In the genomic region with DNA sequence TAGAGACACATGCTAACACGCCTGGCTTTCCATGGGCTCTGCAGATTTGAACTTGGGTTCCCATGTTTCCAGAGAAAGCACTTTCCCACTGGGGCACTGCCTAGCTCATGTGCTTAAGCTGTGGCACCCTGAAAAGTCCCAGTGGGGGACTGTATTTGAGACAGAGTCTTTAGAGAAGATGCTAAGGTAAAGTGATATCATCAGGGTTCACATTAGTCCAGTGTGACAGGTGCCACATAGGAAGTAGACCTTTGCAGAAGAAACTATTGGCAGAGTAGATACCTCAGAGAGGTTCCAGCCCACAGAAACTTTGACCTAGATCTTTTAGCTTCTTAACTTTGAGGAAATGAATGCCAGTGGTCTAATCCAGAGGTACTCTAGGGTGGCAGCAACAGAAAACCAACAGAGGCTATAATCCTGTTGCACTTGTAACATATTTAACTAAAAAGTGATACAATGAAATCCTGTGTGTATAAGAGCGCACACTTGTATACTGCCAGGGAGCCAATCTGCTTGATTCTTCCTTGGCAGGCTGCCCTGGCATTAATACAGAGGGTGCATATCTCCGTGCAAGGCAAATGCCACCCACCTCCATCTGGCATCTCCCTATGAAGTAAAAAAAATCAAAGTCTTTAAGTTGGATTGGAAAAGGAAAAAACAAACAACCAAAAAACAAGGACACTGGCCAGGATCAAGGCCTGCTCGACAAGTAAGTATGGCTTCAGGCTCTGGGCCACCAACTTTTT, we compare ENCODE assay signal across 11 mouse cellular contexts.
DNase-seq lines count a peak whose midpoint lies in the region; TF ChIP-seq lines count a peak whose summit lies in the region.
"Had no signal": no experiment of that assay in that cellular context is flagged by ENCODE, and none has a peak within 500 bp of the region (broad histone marks: within the 10 kb centered on the region; RNA-seq: fewer than 3 reads in every experiment).

No protein-coding gene starts in this region.

- TF ChIP-seq POLR2A in liver, adult 2 months (IDR thresholded peaks at IDR 0.05; ENCODE audit: extremely low read depth, insufficient read depth, low read length) = no peak

- DNase-seq in liver, adult 2 months (ENCODE audit: extremely low read depth, low read depth, low spot score) = peak; percentile 27
- DNase-seq in liver = no peak
- DNase-seq in cerebellum, postnatal 36 days = peak; percentile 94 to 95
- peak; percentile 50 to 81 for DNase-seq in layer of hippocampus, postnatal 25 days (ENCODE audit: extremely low spot score in 1 of 2, low spot score in 1 of 2)
- peak; percentile 89 for DNase-seq in telencephalon, adult 2 months (ENCODE audit: low read depth, low spot score)
- no peak for DNase-seq in spleen, adult 18-20 months
- no peak for DNase-seq in thymus, postnatal 36 days
- no peak for DNase-seq in kidney, adult 11 months
- DNase-seq: liver, postnatal 0 days had no signal

- no peaks in the 10 kb centered on the region for H3K4me1 ChIP-seq in liver, adult 2 months (ENCODE audit: control insufficient read depth, insufficient read depth, low read length)
- H3K4me1 ChIP-seq: embryonic facial prominence, embryonic 12.5 days had no signal

- TF ChIP-seq CTCF in liver, adult 2 months (IDR thresholded peaks at IDR 0.05; ENCODE audit: low read depth, low read length) = no peak

- no peaks in the 10 kb centered on the region for H3K27me3 ChIP-seq in liver, adult 2 months (ENCODE audit: control insufficient read depth, insufficient read depth, low read length)
- H3K27me3 ChIP-seq: embryonic facial prominence, embryonic 12.5 days had no signal

- no peak overlapping the region for H3K9ac ChIP-seq in liver, adult 2 months (ENCODE audit: low read depth, low read length)
- H3K9ac ChIP-seq: embryonic facial prominence, embryonic 12.5 days; liver, postnatal 0 days had no signal

- H3K79me2 ChIP-seq in liver, adult 2 months (ENCODE audit: control insufficient read depth, insufficient read depth, low read length) = no peaks in the 10 kb centered on the region

- 47% methylated on average over 4 of the region's 4 CpGs for WGBS in liver, adult 2 months

- H3K27ac ChIP-seq in liver, adult 2 months (replicated peaks; ENCODE audit: insufficient read depth, low read depth, low read length) = no peak overlapping the region
- H3K27ac ChIP-seq: embryonic facial prominence, embryonic 12.5 days; kidney, postnatal 0 days had no signal

- peaks cover 5% of the 10 kb centered on the region for H3K36me3 ChIP-seq in liver, adult 2 months (ENCODE audit: control insufficient read depth, insufficient read depth, low read length)
- H3K36me3 ChIP-seq: embryonic facial prominence, embryonic 12.5 days had no signal

- H3K4me3 ChIP-seq in liver, adult 2 months (ENCODE audit: insufficient read depth, low read depth, low read length) = no peak overlapping the region
- H3K4me3 ChIP-seq: embryonic facial prominence, embryonic 12.5 days had no signal

Comparison
In these comparisons a context has a peak if more than half of its experiments do, and no peak if none do; other contexts are left out.
1. DNase-seq: peak in liver, adult 2 months (single experiment), cerebellum, postnatal 36 days (2 of 2), layer of hippocampus, postnatal 25 days (2 of 2) and telencephalon, adult 2 months (single experiment); none in liver (single experiment), spleen, adult 18-20 months (0 of 2), thymus, postnatal 36 days (0 of 2) and kidney, adult 11 months (single experiment).